Comparison of ENCODE assay signal across 7 mouse cellular contexts in the genomic region with DNA sequence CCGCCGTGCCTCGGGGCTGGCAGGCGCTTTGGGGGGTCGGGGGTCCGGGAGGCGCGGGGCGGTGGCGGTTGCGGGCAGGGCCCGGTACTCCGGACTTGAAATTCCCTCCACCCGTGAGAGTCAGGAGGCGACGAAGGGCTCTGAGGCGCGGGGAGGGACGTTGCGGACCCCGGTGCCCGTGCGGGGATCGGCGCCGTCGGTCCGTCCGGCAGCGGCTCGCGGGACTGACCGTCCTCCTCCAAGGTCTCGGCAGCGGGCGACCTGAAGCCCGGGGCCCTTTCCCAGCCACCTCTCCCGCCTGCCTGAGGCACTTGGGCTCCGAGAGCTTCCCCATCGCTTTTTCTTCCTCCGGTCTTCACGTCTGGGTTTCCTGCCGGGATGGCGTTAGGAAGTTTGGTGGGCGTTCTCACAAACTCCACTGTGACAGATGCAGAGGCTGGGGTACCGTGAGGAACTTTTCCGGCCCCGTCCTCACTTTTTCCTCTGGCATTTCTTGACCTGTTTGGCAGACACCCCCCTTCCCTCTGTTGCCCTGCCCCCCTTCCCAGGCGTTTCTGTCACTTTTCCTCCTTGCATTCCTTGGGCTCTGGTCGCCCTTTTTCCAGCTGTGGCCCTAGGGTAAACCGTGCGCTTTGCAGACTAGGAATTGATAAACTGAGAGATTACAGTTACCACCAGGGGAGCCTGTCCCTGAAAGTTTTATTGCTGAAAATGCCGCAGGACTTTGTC. TPM values are rescaled to one million over a fixed set of nuclear protein-coding genes. Genes with fewer than 3 reads are reported as not detected.
DNase-seq lines count a peak whose midpoint lies in the region; ATAC-seq and TF ChIP-seq lines count a peak whose summit lies in the region.

No protein-coding gene starts in this region.

- no peaks in the 10 kb centered on the region for H3K4me1 ChIP-seq in kidney, adult 2 months (ENCODE audit: control insufficient read depth, insufficient read depth, low read length)
- H3K4me1 ChIP-seq in lung, embryonic 15.5 days, result peaks cover 21% of the 10 kb centered on the region

- peak; percentile 60 for ATAC-seq in lung, embryonic 15.5 days (ENCODE audit: borderline replicate concordance, extremely low read depth, low FRiP score, low TSS enrichment)

- no peaks in the 10 kb centered on the region for H3K36me3 ChIP-seq in kidney, adult 2 months (ENCODE audit: control insufficient read depth, insufficient read depth, low read length)
- no peaks in the 10 kb centered on the region for H3K36me3 ChIP-seq in lung, embryonic 15.5 days

- intact Hi-C loops in left cerebral cortex, postnatal 14 days (cut with DNase I), result loop anchor here (5.0 kb wide), 2 partner anchors 41 to 61 kb away; no protein-coding TSS in a partner anchor

- no peak for TF ChIP-seq POLR2A in kidney, adult 2 months (IDR thresholded peaks at IDR 0.05; ENCODE audit: low read depth, low read length)

- DNase-seq in ZHBTc4 (ENCODE audit: low read depth, low spot score), result peak; percentile 57
- DNase-seq in embryo, embryonic 10 days (ENCODE audit: low spot score), result peak; percentile 50
- peak; percentile 53 for DNase-seq in heart, adult 8-10 months (ENCODE audit: low spot score)
- DNase-seq in kidney, adult 2 months, result peak; percentile 67
- peak; percentile 42 for DNase-seq in retina, embryonic 14.5 days (ENCODE audit: low spot score)
- no peak for DNase-seq in left cerebral cortex, postnatal 14 days (ENCODE audit: low spot score in 2 of 2)

- H3K9ac ChIP-seq in lung, embryonic 15.5 days, result peak overlapping the region; percentile 71

- WGBS in kidney, adult 2 months, result 2% methylated on average over 37 of the region's 53 CpGs
- under 1% methylated on average over 49 of the region's 53 CpGs for WGBS in lung, embryonic 15.5 days

- no peaks in the 10 kb centered on the region for H3K9me3 ChIP-seq in lung, embryonic 15.5 days

- H3K4me3 ChIP-seq in kidney, adult 2 months (ENCODE audit: insufficient read depth, low read depth, low read length), result peak overlapping the region; percentile 81
- peak overlapping the region; percentile 75 for H3K4me3 ChIP-seq in lung, embryonic 15.5 days

- H3K4me2 ChIP-seq in lung, embryonic 15.5 days, result peak overlapping the region; percentile 75

- H3K27me3 ChIP-seq in kidney, adult 2 months (replicated peaks; ENCODE audit: control insufficient read depth, insufficient read depth, low read length), result no peaks in the 10 kb centered on the region
- H3K27me3 ChIP-seq in lung, embryonic 15.5 days, result no peaks in the 10 kb centered on the region

- H3K27ac ChIP-seq in kidney, adult 2 months (ENCODE audit: insufficient read depth, low read depth, low read length), result peak overlapping the region; percentile 88
- H3K27ac ChIP-seq in lung, embryonic 15.5 days, result peak overlapping the region; percentile 85

- TF ChIP-seq CTCF in kidney, adult 2 months (conservative IDR thresholded peaks at IDR 0.05; ENCODE audit: insufficient read depth, insufficient read length, low read depth, low read length), result no peak

RNA-seq across cellular contexts. Expression of gene Arhgap29, which starts 1.3 kb away (rescaled TPM):
- 10 to 100 TPM; 33.4 to 38.6 (median 37.2) TPM for total RNA-seq in heart, adult 8-10 months (2022)
- polyA plus RNA-seq in kidney, adult 2 months (2012; rRNA removed), result 28.4 and 31.7 TPM in 2 replicates
- 55.9 and 59.5 TPM in 2 replicates for polyA plus RNA-seq in lung, embryonic 15.5 days (2015; fragmentation: Nextera tagmentation; extraction: Ambion mirVana)
- 10 to 100 TPM; 26.3 to 28.2 TPM for total RNA-seq in left cerebral cortex, postnatal 14 days (2021)

Comparison
In these comparisons a context has a peak if more than half of its experiments do, and no peak if none do; other contexts are left out.
1. DNase-seq: peak in ZHBTc4 (single experiment), embryo, embryonic 10 days (single experiment), heart, adult 8-10 months (single experiment), kidney, adult 2 months (single experiment) and retina, embryonic 14.5 days (single experiment); none in left cerebral cortex, postnatal 14 days (0 of 2).